Mouse (Mus musculus) cerebellum, adult 2 months (tissue): Measurements from ENCODE around the gene 4930451I11Rik. TPM values are rescaled to one million over a fixed set of nuclear protein-coding genes. Genes with fewer than 3 reads are reported as not detected.

Experiments
- DNase-seq, 2 experiments: peaks; one replicate each; pipeline ENCODE4 v3.0.0; 2021
- H3K27ac ChIP-seq: fragments of 200-500 bp; 2 replicates; pipeline ENCODE4 v1.5.1; 2012; ENCODE audit warnings: low read length, control low read depth, inconsistent platforms; ENCODE audit not compliant: insufficient read depth
- H3K27me3 ChIP-seq: fragments of 200-500 bp; 2 replicates; pipeline ENCODE4 v1.6.1; 2012; ENCODE audit warnings: inconsistent platforms, mild to moderate bottlenecking, low read length, moderate library complexity; ENCODE audit not compliant: control insufficient read depth, insufficient read depth
- H3K4me1 ChIP-seq: fragments of 200-500 bp; 2 replicates; pipeline ENCODE4 v1.6.1; 2011; ENCODE audit warnings: low read length; ENCODE audit not compliant: control insufficient read depth, insufficient read depth
- H3K4me3 ChIP-seq: fragments of 200-500 bp; replicated peaks from 2 replicates; pipeline ENCODE3; 2011; ENCODE audit warnings: mild to moderate bottlenecking, low read depth, low read length, control low read depth; ENCODE audit not compliant: insufficient read depth
- CTCF ChIP-seq: fragments of 200-500 bp; IDR thresholded peaks from 2 replicates; pipeline ENCODE4 v1.5.1; 2011; ENCODE audit warnings: low read depth, mild to moderate bottlenecking, control low read depth, low read length, moderate library complexity, borderline replicate concordance; ENCODE audit not compliant: insufficient read depth
- POLR2A ChIP-seq: fragments of 200-500 bp; IDR thresholded peaks from 2 replicates; pipeline ENCODE4 v1.6.1; 2011; ENCODE audit warnings: low read length, control low read depth, borderline replicate concordance; ENCODE audit not compliant: insufficient read depth
- WGBS: fragments of 180-500 bp; shearing (Covaris S2); methylation state at CpG from one replicate; pipeline ENCODE4 v1.1.7; 2018; 5-methylcytosine and 5-hydroxymethylcytosine counted together
- polyA plus RNA-seq: library from polyadenylated mRNA; depleted of rRNA; stranded (reverse); fragments of >200 nt; gene quantifications from 2 replicates; pipeline ENCODE4 v1.2.3, GENCODE M21; 2012; rRNA removed

4930451I11Rik gene
- not detected in 2 replicates for polyA plus RNA-seq

DNA sequence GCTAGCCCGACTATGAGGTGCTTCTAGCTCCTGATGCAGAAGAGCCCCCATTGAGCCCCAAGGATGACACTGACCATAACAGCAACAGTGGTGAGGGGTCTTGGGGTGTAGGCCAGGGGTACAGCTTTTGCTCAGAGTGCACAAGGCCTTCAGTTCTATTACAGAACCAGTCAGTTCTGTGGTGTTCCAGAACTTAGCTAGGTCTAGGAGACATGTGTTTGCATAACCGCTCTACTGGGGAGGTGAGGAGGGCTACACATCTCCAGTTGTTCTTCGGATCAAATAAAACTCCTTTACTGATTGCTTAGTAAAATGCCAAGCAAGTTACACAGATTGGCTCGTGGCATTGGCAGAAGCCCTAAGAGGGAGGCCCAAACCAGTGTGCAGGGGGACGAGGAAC, at the start of gene 4930451I11Rik:
Gene 4930451I11Rik, minus strand, starts transcription at position 101 of the 400 bp plus-strand sequence.
- H3K27ac ChIP-seq, result no peak within 1 kb of the TSS
- WGBS, result 55% methylated on average over 5 of the region's 5 CpGs
- TF ChIP-seq CTCF (no peak), POLR2A (no peak)

DNA sequence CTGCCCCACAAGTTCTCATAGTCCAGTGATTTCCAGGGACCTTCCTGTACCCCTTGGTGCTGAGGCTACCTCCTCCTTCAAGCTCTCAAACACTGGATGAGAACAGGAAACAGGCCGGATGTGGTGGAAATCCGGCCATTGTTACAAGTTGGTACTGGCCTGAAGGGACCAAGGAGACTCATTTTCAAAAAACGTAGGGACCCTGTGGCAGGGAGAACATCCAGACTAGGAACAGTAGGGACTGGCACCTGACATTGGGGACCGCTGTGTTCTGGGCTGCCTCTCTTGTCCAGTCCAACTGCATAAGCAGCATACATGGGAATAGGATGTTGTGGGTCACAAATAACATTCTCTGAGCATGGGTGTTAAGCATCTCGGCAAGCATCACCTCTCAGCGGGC, 49.6 kb upstream of the 4930451I11Rik start:
- H3K27me3 ChIP-seq, result no peaks in the 10 kb centered on the region
- H3K27ac ChIP-seq, result no peak overlapping the region
- H3K4me1 ChIP-seq, result peaks cover 7% of the 10 kb centered on the region
- TF ChIP-seq CTCF, result no peak
- no peak for TF ChIP-seq POLR2A
- peak overlapping the region; percentile 17 for H3K4me3 ChIP-seq
- no peak for DNase-seq
- WGBS, result 45% methylated on average over 6 of the region's 6 CpGs

More for the DNA sequence above, at the start of gene 4930451I11Rik:
- Histone ChIP-seq H3K4me3 (peak within 1 kb of the TSS; percentile 49), H3K4me1 (peaks cover 12% of the 10 kb centered on the region; the same call in 1 of the 2 replicates), H3K27me3 (no peaks in the 10 kb centered on the region)
- no peak for DNase-seq

DNA sequence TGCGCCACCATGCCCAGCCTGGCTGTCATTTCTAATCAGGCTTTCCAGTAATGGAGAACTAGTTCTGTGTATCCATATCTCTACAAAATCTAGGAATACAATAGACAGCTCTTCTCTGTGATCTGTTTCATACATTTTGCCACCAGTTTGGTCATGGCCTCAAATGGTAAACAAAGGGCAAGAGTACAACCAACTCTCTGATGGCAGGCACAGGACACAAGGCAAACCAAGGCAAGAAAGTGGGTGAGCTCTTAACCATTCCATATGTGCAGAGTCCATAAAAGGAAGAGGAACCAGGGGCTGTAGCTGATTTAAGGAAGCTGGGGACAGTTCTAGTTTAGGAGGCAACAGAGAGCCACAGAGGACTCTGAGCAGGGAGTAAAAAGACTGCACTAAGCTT, 45.8 kb upstream of the 4930451I11Rik start:
- no peak for TF ChIP-seq POLR2A
- TF ChIP-seq CTCF, result no peak
- no peak overlapping the region for H3K27ac ChIP-seq
- H3K4me3 ChIP-seq, result no peak overlapping the region
- 95% methylated on average over 1 of the region's 1 CpGs for WGBS
- peaks cover 7% of the 10 kb centered on the region for H3K4me1 ChIP-seq
- no peak for DNase-seq
- no peaks in the 10 kb centered on the region for H3K27me3 ChIP-seq

DNA sequence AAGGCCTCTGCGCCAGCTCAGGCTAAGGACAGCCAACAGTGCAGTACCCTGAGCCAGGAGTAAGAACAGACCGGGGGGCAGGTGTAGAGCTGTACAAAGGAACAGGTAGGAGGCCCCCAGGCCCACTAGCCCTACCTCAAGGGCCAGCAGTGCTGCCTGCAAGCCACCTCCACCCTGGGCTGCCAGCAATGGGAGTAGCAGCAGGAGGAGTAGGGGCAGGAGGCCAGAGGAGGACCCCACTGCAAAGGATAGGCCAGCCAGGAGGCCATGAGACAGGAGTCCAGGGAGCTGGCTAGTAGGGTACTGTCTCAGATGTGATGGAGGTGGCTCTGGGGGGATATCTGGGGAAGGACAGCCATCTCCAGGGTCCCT, 39.1 kb upstream of the 4930451I11Rik start:
- H3K27ac ChIP-seq, result no peak overlapping the region
- H3K4me1 ChIP-seq, result no peaks in the 10 kb centered on the region
- no peak for DNase-seq
- WGBS, result 77% methylated on average over 2 of the region's 2 CpGs
- H3K27me3 ChIP-seq, result no peaks in the 10 kb centered on the region
- H3K4me3 ChIP-seq, result no peak overlapping the region
- TF ChIP-seq CTCF, result no peak
- TF ChIP-seq POLR2A, result no peak

DNA sequence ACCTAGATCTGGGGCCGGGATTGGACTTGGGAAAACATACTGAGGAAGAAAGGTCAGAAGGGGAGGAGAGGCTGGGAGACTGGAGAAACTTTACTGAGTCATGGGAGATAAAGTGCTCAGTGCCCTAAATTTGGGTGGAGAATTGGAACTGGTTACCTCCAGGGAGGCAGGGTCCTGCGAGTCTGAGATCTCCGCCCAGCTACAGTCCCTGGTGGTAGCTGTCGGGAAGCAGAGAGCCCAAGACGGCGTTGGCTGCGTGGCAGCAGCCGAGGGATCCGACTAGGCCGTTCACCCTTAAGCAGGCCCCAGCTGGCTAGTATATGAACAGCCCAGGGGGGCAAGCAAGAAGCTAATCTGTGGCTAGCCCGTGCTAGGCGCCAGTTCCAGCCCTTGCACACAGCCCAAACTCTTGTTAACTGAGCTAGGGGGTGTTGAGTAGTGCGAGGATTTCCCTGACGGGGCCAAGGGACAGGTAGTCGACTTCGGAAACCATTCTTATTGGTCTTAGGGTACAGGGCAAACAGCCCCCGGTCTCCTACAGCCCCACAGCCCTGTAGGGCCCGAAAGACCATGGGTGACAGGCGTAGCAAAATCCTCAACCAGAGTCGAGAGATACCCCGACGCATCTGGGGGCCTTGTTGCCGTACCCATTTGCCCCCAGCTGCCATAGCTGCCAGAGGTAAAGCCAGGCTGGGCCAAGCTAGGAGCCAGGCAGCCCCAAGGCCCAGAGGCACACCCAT, 38.5 kb upstream of the 4930451I11Rik start:
- Histone ChIP-seq H3K27ac (no peak overlapping the region), H3K4me3 (no peak overlapping the region), H3K4me1 (no peaks in the 10 kb centered on the region), H3K27me3 (no peaks in the 10 kb centered on the region)
- TF ChIP-seq POLR2A (no peak), CTCF (no peak)
- WGBS, result 81% methylated on average over 23 of the region's 23 CpGs
- DNase-seq, result no peak

DNA sequence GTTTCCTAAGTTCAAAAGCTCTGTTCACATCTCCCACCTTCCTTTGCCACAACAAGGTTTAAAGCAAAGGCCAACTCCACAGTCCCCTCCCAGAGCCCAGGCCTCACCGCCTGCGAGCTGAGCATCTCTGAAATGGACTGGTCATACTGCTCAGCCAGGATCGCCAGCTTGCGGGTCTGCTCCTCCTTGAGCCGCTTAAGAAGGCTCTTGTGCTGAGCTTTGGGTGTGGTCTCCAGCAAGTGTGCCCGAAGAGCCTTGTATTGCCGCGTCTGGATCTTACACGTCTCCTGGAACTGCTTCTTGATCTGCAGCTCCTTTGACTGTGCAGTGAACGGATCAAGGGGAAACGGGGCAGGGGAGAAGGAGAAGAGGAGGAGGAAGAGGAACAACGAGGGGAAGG, 36.6 kb upstream of the 4930451I11Rik start:
- no peak for TF ChIP-seq POLR2A
- TF ChIP-seq CTCF, result no peak
- WGBS, result 85% methylated on average over 12 of the region's 12 CpGs
- peaks cover 9% of the 10 kb centered on the region; the same call in 1 of the 2 replicates for H3K4me1 ChIP-seq

DNA sequence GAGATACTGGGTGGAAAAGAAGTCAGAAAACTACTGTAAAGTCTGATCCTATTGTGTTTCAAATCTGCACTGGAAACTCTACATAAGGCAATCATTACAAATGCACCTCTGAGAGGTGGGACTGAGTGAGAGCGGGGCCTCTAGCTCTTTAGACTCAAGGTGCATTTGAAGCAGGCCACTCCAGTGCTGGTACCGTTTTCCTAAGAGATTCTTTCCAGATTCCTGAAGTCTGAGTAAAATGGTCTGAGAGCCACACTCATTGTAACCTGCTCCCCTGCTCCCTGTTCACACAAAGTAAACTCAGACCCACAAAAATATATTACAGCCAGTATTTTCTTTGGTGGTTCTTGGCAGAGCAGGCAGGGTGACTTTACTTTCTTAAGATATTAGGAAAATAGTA, 36.1 kb upstream of the 4930451I11Rik start:
- no peak for TF ChIP-seq POLR2A
- no peak for TF ChIP-seq CTCF
- no peak for DNase-seq
- H3K4me3 ChIP-seq, result no peak overlapping the region
- no peaks in the 10 kb centered on the region for H3K27me3 ChIP-seq
- H3K4me1 ChIP-seq, result peaks cover 11% of the 10 kb centered on the region; the same call in 1 of the 2 replicates
- 88% methylated on average over 2 of the region's 2 CpGs for WGBS
- H3K27ac ChIP-seq, result no peak overlapping the region

More for the DNA sequence above, 36.6 kb upstream of the 4930451I11Rik start:
- Histone ChIP-seq H3K4me3 (no peak overlapping the region), H3K27ac (no peak overlapping the region), H3K27me3 (no peaks in the 10 kb centered on the region)
- DNase-seq, result no peak

DNA sequence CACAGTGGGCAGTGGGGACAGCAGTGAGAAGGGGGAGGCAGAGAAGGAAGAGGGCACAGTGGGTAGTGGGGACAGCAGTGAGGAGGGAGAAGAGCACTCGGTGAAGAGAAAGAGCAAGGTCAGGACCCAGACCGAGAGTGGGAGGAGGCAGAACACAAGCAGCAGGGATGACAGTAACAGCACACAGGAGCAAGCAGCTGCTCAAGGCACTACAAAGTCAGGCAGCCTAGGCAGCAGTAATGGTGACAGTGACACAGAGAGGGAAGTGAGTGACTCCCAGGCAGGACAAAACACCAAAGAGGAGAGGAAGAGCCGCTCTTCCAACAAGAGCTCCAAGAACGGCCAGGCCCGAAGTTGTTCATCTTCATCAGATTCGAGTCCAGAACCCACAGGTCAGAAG, 32.4 kb upstream of the 4930451I11Rik start:
- 46% methylated on average over 6 of the region's 6 CpGs for WGBS
- H3K27me3 ChIP-seq, result no peaks in the 10 kb centered on the region
- H3K27ac ChIP-seq, result no peak overlapping the region
- no peak for DNase-seq
- H3K4me3 ChIP-seq, result no peak overlapping the region
- TF ChIP-seq POLR2A, result no peak
- no peak for TF ChIP-seq CTCF
- peaks cover 11% of the 10 kb centered on the region; the same call in 1 of the 2 replicates for H3K4me1 ChIP-seq
